Mouse (Mus musculus): ENCODE results near the gene Tcf7l2. TPM values are rescaled to one million over a fixed set of nuclear protein-coding genes. Genes with fewer than 3 reads are reported as not detected.

The Tcf7l2 gene
- polyA plus RNA-seq, 1 experiment from 2014 or later, result 76.8 TPM

- 37% methylated on average over 14 of the region's 14 CpGs for WGBS
- peak overlapping the region; percentile 45; the same call in 1 of the 2 replicates for H3K27ac ChIP-seq (ENCODE audit: low read length)
These were observed 228.4 kb downstream of the Tcf7l2 start for GRCm38 (mm10) chr19:55969929-55970531.

DNA sequence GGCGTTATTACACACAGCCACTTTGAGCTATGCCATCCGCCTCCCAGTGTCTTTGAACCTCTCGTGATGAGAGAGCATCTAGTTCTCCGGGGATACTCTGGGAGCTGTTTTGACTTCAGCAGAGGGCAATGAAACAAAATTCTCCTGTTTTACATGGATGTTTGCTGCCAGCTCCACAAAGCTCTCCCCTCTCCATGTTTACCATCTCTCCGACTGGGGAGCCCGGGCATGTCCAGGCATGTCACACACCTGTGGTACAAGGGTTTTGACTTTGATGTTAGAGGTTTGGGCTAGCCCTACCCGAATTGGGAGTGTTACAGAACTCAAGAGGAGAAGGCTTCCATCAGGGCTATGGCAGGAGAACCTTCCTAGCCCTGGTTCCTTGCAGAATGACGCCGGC, 234.5 kb downstream of the Tcf7l2 start:
- 86% methylated on average over 9 of the region's 9 CpGs for WGBS

More at GRCm38 (mm10) chr19:55969929-55970531, 228.4 kb downstream of the Tcf7l2 start:
- no peaks in the 10 kb centered on the region for H3K27me3 ChIP-seq (ENCODE audit: control insufficient read depth, insufficient read depth, low read length)
- H3K9me3 ChIP-seq (replicated peaks; ENCODE audit: control insufficient read depth, low read length), result no peaks in the 10 kb centered on the region
- no peaks in the 10 kb centered on the region for H3K36me3 ChIP-seq (ENCODE audit: control insufficient read depth, insufficient read depth, low read length)
- no peaks in the 10 kb centered on the region for H3K4me1 ChIP-seq (ENCODE audit: control insufficient read depth, insufficient read depth, low read length)
- H3K4me2 ChIP-seq (ENCODE audit: low read depth, low read length), result no peak overlapping the region
- no peak; the same call in 1 of the 2 replicates for ATAC-seq (ENCODE audit: insufficient read depth, low FRiP score)
- H3K4me3 ChIP-seq (replicated peaks; ENCODE audit: low read length), result no peak overlapping the region
- H3K9ac ChIP-seq (ENCODE audit: low read length), result no peak overlapping the region

More for the DNA sequence above, 234.5 kb downstream of the Tcf7l2 start:
- Histone ChIP-seq H3K27ac (ENCODE audit: low read length) (no peak overlapping the region), H3K9me3 (replicated peaks; ENCODE audit: control insufficient read depth, low read length) (no peaks in the 10 kb centered on the region), H3K4me1 (ENCODE audit: control insufficient read depth, insufficient read depth, low read length) (no peaks in the 10 kb centered on the region), H3K27me3 (ENCODE audit: control insufficient read depth, insufficient read depth, low read length) (no peaks in the 10 kb centered on the region), H3K4me2 (ENCODE audit: low read depth, low read length) (no peak overlapping the region), H3K36me3 (ENCODE audit: control insufficient read depth, insufficient read depth, low read length) (no peaks in the 10 kb centered on the region), H3K9ac (ENCODE audit: low read length) (no peak overlapping the region), H3K4me3 (replicated peaks; ENCODE audit: low read length) (no peak overlapping the region)
- ATAC-seq (ENCODE audit: insufficient read depth, low FRiP score), result no peak

All from stomach, embryonic 16.5 days (tissue).